Mouse (Mus musculus): ENCODE results near the gene Lbx2. TPM values are rescaled to one million over a fixed set of nuclear protein-coding genes. Genes with fewer than 3 reads are reported as not detected.
A peak's percentile ranks its signal among the peaks of the same experiment; 100 is the strongest.

Lbx2 gene
- total RNA-seq, 2 experiments from 2014 or later: 1.9 TPM; not detected in 1

DNA sequence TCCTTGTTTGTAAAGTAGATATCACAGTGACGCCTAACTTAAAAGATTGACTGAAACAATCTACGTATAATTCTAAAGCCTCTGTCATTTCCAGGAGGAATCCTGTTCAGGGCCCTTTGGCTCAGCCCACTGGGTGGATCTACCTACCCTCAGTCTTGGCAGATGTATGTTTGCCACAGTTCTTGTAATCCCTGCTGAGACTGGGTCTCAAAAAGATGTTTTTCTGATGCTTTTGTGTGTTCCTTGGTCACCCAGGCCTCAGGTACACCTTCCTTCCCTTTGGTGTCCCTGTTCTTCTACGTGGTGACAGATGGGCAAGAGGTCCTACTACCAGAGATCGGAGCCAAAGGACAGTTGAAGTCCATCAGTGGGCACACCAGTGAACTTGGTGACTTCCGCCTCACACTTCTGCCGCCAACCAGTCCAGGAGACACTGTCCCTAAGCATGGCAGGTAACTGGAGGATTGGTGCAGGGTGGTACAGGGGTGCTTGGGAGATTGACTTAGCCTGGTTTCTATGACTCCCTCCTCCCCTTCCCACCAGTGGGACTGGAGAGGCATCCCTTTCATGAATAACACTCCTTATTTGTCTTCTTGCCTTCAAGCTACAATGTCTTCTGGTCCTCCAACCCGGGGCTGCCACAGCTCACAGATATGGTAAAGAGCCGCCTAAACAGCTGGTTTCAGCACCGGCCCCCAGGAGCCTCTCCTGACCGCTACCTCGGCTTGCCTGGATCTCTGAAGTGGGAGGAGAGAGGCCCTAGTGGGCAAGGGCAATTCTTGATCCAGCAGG, 30.4 kb downstream of the Lbx2 start:
- no peak for DNase-seq (ENCODE audit: extremely low spot score in 1 of 2, low spot score in 2 of 2)
- Histone ChIP-seq H3K27ac (no peak overlapping the region), H3K4me3 (peak overlapping the region; percentile 60)
- intact Hi-C loops (cut with DNase I): loop anchor here (2.0 kb wide), 1 partner anchor 28 kb away; no protein-coding TSS in a partner anchor
- TF ChIP-seq CTCF (IDR thresholded peaks at IDR 0.05): no peak

DNA sequence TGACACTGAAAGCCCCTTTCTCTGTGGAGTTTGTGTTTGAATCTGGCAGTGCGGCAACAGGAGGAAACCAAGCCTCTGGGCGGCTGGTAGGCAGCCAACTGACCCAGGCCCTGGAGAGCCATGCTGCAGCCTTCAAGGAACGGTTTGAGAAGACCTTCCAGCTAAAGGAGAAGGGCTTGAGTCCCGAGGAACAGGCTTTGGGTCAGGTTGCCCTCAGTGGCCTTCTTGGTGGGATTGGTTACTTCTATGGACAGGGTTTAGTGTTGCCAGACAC, 30.9 kb downstream of the Lbx2 start:
- no peak overlapping the region for H3K27ac ChIP-seq
- H3K4me3 ChIP-seq: no peak overlapping the region
- TF ChIP-seq CTCF (IDR thresholded peaks at IDR 0.05): no peak
- intact Hi-C loops (cut with DNase I): loop anchor here (2.0 kb wide), 1 partner anchor 28 kb away; no protein-coding TSS in a partner anchor
- no peak for DNase-seq (ENCODE audit: extremely low spot score in 1 of 2, low spot score in 2 of 2)

DNA sequence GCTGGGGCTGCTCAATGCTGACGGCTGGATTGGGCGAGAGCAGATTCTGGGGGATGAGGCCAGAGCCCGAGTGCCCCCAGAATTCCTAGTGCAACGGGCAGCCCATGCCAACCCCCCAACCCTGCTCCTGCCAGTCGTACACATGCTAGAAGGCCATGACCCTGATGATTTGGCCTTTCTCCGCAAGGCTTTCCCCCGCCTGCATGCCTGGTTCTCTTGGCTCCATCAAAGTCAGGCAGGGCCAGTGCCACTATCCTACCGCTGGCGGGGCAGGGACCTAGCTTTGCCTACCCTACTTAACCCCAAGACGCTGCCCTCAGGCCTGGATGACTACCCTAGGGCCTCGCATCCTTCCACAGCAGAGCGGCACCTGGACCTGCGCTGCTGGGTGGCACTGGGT, 31.4 kb downstream of the Lbx2 start:
- DNase-seq (ENCODE audit: extremely low spot score in 1 of 2, low spot score in 2 of 2): no peak
- Histone ChIP-seq H3K4me3 (no peak overlapping the region), H3K27ac (no peak overlapping the region)
- intact Hi-C loops (cut with DNase I): loop anchor here (2.0 kb wide), 1 partner anchor 27 kb away; no protein-coding TSS in a partner anchor
- no peak for TF ChIP-seq CTCF (IDR thresholded peaks at IDR 0.05)

DNA sequence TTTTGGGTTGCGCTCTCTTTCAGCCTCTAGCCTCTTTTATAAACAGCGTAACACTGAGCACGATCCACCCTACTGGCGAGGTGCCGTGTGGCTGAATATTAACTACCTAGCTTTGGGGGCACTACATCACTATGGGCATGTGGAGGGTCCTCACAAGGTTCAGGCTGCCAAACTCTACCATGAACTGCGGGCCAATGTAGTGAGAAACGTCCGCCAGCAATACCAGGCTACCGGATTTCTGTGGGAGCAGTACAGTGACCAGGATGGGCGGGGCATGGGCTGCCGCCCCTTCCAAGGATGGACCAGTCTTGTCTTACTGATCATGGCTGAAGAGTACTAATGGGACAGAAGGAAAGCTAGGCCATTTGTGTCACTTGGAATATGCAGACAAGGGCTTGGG, 32.2 kb downstream of the Lbx2 start:
- Histone ChIP-seq H3K27ac (no peak overlapping the region), H3K4me3 (no peak overlapping the region)
- TF ChIP-seq CTCF (IDR thresholded peaks at IDR 0.05): no peak
- intact Hi-C loops (cut with DNase I): no loop called here
- DNase-seq (ENCODE audit: extremely low spot score in 1 of 2, low spot score in 2 of 2): no peak

DNA sequence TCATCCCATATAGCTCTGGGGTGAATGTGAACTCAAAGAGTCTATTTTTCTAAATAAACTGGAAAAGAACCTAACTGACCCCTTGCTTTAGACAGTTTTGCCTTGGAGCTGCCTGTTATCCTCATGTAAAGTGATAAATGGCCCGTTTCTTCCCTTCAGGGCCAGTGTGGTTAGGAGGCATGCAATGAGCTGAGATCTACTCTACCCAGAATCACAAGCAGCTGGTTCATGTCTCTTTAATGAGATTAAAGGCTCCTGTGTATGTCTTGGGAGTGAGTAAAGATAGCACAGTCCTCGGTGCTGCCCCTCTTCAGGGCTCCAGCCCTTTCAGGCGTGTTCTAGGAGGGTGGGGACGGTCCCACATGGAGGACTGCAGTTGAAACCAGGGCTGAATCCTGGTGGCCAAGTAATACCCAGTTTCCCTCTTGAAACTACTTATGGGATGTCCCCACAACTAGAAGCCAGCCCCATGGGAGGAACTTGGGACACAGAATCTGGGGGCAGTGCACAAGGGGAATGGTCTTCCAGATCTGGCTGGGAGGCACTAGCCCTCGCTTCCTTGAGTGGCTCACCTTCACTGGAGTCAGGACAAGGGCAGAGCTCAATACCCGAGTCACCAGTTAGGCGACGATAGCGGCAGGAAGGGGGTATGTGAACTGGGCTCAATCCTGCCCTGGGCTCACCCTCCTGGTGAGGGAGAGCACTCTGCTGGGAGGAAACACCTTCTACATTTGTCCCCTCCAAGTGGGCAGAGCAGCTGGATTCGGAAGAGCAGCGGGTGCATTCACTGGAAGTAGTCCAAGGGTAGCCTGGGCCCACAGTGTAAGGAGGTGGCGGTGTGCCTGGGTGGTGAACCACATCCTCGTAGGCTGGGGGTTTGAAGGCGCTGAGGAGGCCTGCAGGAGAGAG, 32.9 kb downstream of the Lbx2 start:
- intact Hi-C loops (cut with DNase I): no loop called here
- no peak for TF ChIP-seq CTCF (IDR thresholded peaks at IDR 0.05)
- no peak overlapping the region for H3K4me3 ChIP-seq
- no peak overlapping the region for H3K27ac ChIP-seq
- DNase-seq (ENCODE audit: extremely low spot score in 1 of 2, low spot score in 2 of 2): no peak

DNA sequence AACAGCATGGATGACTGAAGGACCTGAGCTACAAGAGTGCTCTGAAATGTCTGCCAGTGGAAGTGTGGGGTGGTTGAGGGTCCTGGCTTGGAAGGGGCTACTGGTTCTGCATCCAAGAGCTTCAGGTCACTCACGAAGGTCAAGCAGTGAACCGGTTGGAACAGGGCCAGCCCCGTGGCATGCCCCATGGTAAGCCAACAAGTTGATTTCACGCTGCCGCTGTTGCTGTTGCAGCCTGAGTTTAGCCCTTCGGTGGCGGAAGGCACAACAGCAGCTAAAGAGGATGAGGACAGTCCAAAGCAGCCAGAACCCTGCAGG, 33.5 kb downstream of the Lbx2 start:
- intact Hi-C loops (cut with DNase I): no loop called here
- no peak for TF ChIP-seq CTCF (IDR thresholded peaks at IDR 0.05)
- Histone ChIP-seq H3K27ac (no peak overlapping the region), H3K4me3 (no peak overlapping the region)
- no peak for DNase-seq (ENCODE audit: extremely low spot score in 1 of 2, low spot score in 2 of 2)

DNA sequence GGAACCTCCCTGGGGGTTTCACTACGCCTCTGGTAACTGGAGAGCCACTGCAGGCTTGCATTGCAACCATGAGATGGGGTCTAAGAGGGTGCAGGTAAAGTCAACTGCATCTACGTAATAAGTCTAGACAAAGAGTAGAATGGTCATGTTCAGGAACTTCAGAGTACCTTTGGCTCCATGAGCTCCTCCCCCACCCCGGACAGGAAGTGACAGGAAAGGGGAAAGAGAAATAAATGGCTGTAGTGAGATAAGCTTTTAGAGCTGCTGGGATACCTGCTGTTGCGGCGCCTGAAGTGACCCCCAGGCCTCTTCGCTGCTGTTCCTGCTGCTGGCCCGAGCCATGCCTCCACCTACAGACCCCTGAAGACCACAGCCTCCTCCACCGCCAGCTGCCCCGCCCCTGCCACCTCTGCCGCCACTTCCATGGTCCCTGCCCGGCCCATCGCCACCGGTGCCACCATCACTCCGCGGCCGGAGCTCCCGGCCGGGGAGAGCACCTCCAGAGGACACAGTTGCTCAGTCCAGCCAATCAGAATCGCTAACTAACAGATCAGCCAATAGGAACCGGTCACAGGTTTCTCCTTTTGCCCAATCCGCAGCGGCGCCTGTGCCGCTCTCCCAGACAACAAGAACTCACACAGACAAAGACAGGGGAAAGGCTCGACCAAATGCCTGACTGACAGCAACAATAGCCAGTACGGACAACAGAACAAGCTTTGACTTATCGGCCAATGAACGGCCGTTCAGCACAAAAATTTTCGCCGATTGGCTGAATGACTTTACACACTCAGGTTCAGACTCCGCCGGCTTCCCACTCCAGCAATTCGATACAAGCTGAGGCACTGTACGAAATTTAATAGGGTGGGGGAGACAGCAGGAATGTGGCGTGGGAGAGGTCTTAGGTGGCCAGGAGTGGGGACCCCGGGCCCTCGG, 35.0 kb downstream of the Lbx2 start, which contains the start of gene Wbp1:
Gene Wbp1, minus strand, starts transcription at position 630 of the 933 bp plus-strand sequence.
- peak; percentile 88 to 94 for DNase-seq (ENCODE audit: extremely low spot score in 1 of 2, low spot score in 2 of 2)
- intact Hi-C loops (cut with DNase I): no loop called here

DNA sequence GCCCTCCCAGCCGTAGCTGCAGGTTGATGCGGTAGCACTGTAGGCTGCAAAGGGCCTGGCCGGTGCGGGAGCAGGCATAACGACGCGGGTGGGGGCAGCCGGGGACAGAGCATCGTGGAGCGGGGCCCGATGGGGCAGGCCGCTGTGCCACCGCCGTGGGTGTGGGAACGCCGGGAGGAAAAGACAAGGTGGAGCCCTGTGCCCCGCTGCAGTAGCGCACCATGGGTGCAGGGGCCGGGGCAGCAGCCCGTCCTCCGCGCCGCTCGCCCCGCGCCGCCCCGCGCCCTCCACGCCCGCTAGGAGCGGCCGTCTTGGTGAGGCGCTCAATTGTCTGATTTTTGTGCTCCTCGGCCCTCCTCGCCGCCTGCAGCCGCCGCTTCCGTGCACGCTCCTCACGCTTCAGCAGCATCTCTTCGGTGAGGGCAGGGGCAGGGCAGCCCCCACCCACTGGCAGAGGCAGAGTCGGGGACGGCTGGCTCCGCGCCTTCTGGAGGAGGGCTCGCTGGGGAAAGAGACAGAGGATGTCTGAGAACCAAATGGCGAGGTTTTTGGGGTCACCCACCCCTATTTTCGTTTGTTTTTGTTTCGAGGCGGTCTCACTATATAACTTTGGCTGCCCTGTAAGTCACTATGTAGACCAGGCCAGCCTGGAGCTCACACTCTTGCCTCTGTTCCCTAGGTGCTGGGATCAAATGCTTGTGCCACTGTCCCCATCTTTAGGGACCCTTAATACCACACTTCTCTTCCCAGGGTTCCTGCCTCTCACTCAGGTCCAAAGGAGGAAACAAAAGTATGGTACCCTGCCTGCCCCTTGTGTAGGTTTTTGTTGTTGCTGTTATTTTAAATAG, 35.9 kb downstream of the Lbx2 start:
- TF ChIP-seq CTCF (IDR thresholded peaks at IDR 0.05): no peak; the same call in 1 of the 2 replicates
- no peak for DNase-seq (ENCODE audit: extremely low spot score in 1 of 2, low spot score in 2 of 2)
- intact Hi-C loops (cut with DNase I): no loop called here
- Histone ChIP-seq H3K27ac (peak overlapping the region; percentile 78), H3K4me3 (peak overlapping the region; percentile 62)

More for the DNA sequence above, 35.0 kb downstream of the Lbx2 start, which contains the start of gene Wbp1:
- TF ChIP-seq CTCF (IDR thresholded peaks at IDR 0.05): no peak; the same call in 1 of the 2 replicates
- H3K4me3 ChIP-seq: peak within 1 kb of the TSS; percentile 62
- peak within 1 kb of the TSS; percentile 82 for H3K27ac ChIP-seq

DNA sequence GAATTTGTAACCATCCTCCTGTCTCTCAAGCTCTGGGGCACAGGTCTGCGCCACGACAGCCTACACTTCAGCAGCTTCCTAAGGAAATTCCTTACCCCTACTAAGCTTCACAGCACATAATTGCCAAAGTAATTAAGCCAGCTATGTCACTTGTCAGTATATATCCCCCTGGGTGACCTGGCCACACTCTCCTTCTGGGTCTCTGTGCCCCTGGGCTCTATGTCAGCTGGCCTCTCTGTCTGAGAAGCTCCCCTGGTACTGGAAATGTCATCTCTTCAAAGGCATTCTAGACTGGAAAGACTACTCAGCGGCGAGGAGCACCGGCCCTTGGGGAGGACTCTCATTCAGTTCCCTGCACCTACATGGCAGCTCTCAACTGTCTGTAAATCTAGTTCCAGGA, 36.8 kb downstream of the Lbx2 start:
- no peak overlapping the region for H3K27ac ChIP-seq
- no peak overlapping the region for H3K4me3 ChIP-seq
- no peak for DNase-seq (ENCODE audit: extremely low spot score in 1 of 2, low spot score in 2 of 2)
- no peak for TF ChIP-seq CTCF (IDR thresholded peaks at IDR 0.05)
- intact Hi-C loops (cut with DNase I): no loop called here

DNA sequence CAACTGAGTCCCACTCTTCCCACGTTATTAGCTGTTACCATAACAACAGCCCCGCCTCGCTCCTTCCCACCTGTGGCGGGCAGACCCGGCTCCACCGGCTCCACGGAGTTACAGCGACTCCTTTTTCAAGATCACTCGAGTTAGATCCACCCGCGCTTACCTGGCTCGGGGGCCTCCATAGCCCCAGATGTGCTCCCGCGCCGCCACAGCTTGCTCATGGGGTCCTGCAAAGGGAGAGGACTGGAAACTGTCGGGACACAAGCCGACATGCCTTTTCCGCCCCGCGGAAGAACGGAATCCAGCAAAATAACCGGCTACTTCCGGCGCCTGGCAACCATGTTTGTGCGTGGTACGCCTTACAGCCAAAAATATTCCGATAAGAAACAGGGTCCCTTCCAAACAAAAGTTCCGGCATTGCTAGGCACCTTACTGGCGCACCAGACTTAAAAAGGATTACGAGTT, 38.7 kb downstream of the Lbx2 start:
- Histone ChIP-seq H3K4me3 (peak overlapping the region; percentile 70), H3K27ac (peak overlapping the region; percentile 65)
- intact Hi-C loops (cut with DNase I): loop anchor here (2.0 kb wide), 1 partner anchor 18 kb away; no protein-coding TSS in a partner anchor
- peak; percentile 82 to 87 for DNase-seq (ENCODE audit: extremely low spot score in 1 of 2, low spot score in 2 of 2)
- no peak for TF ChIP-seq CTCF (IDR thresholded peaks at IDR 0.05)

All from left cerebral cortex, adult 2 months (tissue).